Mouse (Mus musculus) CH12.LX (cell line): ENCODE results near the gene Naxe. TPM values are rescaled to one million over a fixed set of nuclear protein-coding genes. Genes with fewer than 3 reads are reported as not detected.
A peak's percentile ranks its signal among the peaks of the same experiment; 100 is the strongest.

Source experiments
- DNase-seq: peaks from one replicate; pipeline ENCODE4 v3.0.0-alpha.2; 2013; ENCODE audit errors: extremely low read depth
- H3K27ac ChIP-seq: 2 replicates; pipeline ENCODE4 v1.5.1; 2012; ENCODE audit warnings: low read depth, mild to moderate bottlenecking, control low read depth, moderate library complexity; ENCODE audit not compliant: insufficient read depth
- H3K27me3 ChIP-seq: replicated peaks from 2 replicates; pipeline ENCODE3; 2012; ENCODE audit warnings: inconsistent platforms
- H3K36me3 ChIP-seq, 2 experiments: replicated peaks in 1 of 2; 2 replicates each; pipeline versions ENCODE3 to v1.6.1; 2012; ENCODE audit warnings: inconsistent platforms in 1 of 2, low read length in 1 of 2, mild to moderate bottlenecking in 1 of 2, mixed read lengths in 1 of 2, moderate library complexity in 1 of 2; ENCODE audit not compliant: control insufficient read depth in 1 of 2, insufficient read depth in 1 of 2
- H3K4me1 ChIP-seq, 2 experiments: 2 replicates each; pipeline ENCODE4 v1.6.1; 2012; ENCODE audit warnings: inconsistent platforms in 1 of 2, moderate library complexity in 1 of 2; ENCODE audit not compliant: insufficient read depth in 2 of 2, control insufficient read depth in 1 of 2
- H3K4me2 ChIP-seq: 2 replicates; pipeline ENCODE4 v1.6.1; 2012; ENCODE audit warnings: low read depth, mild to moderate bottlenecking, control low read depth; ENCODE audit not compliant: poor library complexity, insufficient read depth, severe bottlenecking
- H3K4me3 ChIP-seq, 3 experiments: fragments of 150-350 bp in 1 of 3; sonication (generic) in 1 of 3; replicated peaks in 1 of 3; 2 replicates each; pipeline versions ENCODE3 to v1.5.1; 2011 to 2012; ENCODE audit warnings: low read depth in 2 of 3, low read length in 2 of 3, mild to moderate bottlenecking in 2 of 3, moderate library complexity in 2 of 3, control low read depth in 1 of 3, improper control_type of control experiment in 1 of 3, inconsistent platforms in 1 of 3, mixed read lengths in 1 of 3; ENCODE audit not compliant: poor library complexity in 1 of 3
- H3K79me2 ChIP-seq: replicated peaks from 2 replicates; pipeline ENCODE4 v1.6.1; 2012; ENCODE audit warnings: mild to moderate bottlenecking, moderate library complexity; ENCODE audit not compliant: control insufficient read depth, poor library complexity, insufficient read depth, severe bottlenecking; ENCODE audit errors: extremely low read depth
- H3K9ac ChIP-seq: 2 replicates; pipeline ENCODE4 v1.6.1; 2012; ENCODE audit warnings: low read depth, mild to moderate bottlenecking, control low read depth, moderate library complexity; ENCODE audit not compliant: insufficient read depth
- H3K9me3 ChIP-seq: replicated peaks from 2 replicates; pipeline ENCODE3; 2012; ENCODE audit warnings: low read length, inconsistent platforms, mixed read lengths
- BHLHE40 ChIP-seq: IDR thresholded peaks from 2 replicates; pipeline ENCODE4 v1.6.1; 2011; ENCODE audit warnings: mild to moderate bottlenecking, low read depth, low read length, improper control_type of control experiment
- CHD2 ChIP-seq: IDR thresholded peaks from 2 replicates; pipeline ENCODE4 v1.6.1; 2011; ENCODE audit warnings: low read length, improper control_type of control experiment
- E2F4 ChIP-seq: IDR thresholded peaks from 2 replicates; pipeline ENCODE4 v1.6.1; 2011; ENCODE audit warnings: low read depth, low read length, improper control_type of control experiment; ENCODE audit not compliant: insufficient replicate concordance
- EP300 ChIP-seq: IDR thresholded peaks from 2 replicates; pipeline ENCODE4 v1.6.1; 2011; ENCODE audit warnings: low read length, improper control_type of control experiment
- ETS1 ChIP-seq: conservative IDR thresholded peaks from 2 replicates; pipeline ENCODE4 v1.6.1; 2012; ENCODE audit warnings: low read depth, mild to moderate bottlenecking, inconsistent platforms, low read length, improper control_type of control experiment, moderate library complexity
- GABPA ChIP-seq: IDR thresholded peaks from 2 replicates; pipeline ENCODE4 v1.6.1; 2012; ENCODE audit warnings: low read depth, low read length, improper control_type of control experiment, inconsistent platforms; ENCODE audit not compliant: insufficient replicate concordance
- HCFC1 ChIP-seq: IDR thresholded peaks from 2 replicates; pipeline ENCODE4 v1.6.1; 2012; ENCODE audit warnings: low read depth, mild to moderate bottlenecking, inconsistent platforms, low read length, improper control_type of control experiment
- IRF4 ChIP-seq: IDR thresholded peaks from 2 replicates; pipeline ENCODE4 v1.6.1; 2014; ENCODE audit warnings: low read depth, mild to moderate bottlenecking, inconsistent platforms, low read length, improper control_type of control experiment
- JUN ChIP-seq: IDR thresholded peaks from 2 replicates; pipeline ENCODE4 v1.6.1; 2011; ENCODE audit warnings: low read depth, mild to moderate bottlenecking, low read length, improper control_type of control experiment, moderate library complexity; ENCODE audit not compliant: insufficient read depth
- JUND ChIP-seq: conservative IDR thresholded peaks from 2 replicates; pipeline ENCODE4 v1.6.1; 2011; ENCODE audit warnings: low read depth, low read length, improper control_type of control experiment
- MAFK ChIP-seq: IDR thresholded peaks from 2 replicates; pipeline ENCODE4 v1.6.1; 2011; ENCODE audit warnings: low read length, improper control_type of control experiment; ENCODE audit not compliant: insufficient replicate concordance
- MAX ChIP-seq: IDR thresholded peaks from 2 replicates; pipeline ENCODE4 v1.6.1; 2011; ENCODE audit warnings: low read length, improper control_type of control experiment
- MAZ ChIP-seq: IDR thresholded peaks from 2 replicates; pipeline ENCODE4 v1.6.1; 2012; ENCODE audit warnings: low read depth, mild to moderate bottlenecking, inconsistent platforms, low read length, improper control_type of control experiment, moderate library complexity
- MEF2A ChIP-seq: IDR thresholded peaks from 2 replicates; pipeline ENCODE4 v1.6.1; 2014; ENCODE audit warnings: low read depth, mild to moderate bottlenecking, inconsistent platforms, low read length, improper control_type of control experiment, borderline replicate concordance
- MXI1 ChIP-seq: IDR thresholded peaks from 2 replicates; pipeline ENCODE4 v1.6.1; 2011; ENCODE audit warnings: mild to moderate bottlenecking, low read depth, low read length, improper control_type of control experiment
- MYC ChIP-seq: IDR thresholded peaks from 2 replicates; pipeline ENCODE4 v1.6.1; 2011; ENCODE audit warnings: low read depth, mild to moderate bottlenecking, improper control_type of control experiment, low read length
- NELFE ChIP-seq: IDR thresholded peaks from 2 replicates; pipeline ENCODE4 v1.6.1; 2011; ENCODE audit warnings: low read depth, low read length, improper control_type of control experiment
- NRF1 ChIP-seq: IDR thresholded peaks from 2 replicates; pipeline ENCODE4 v1.6.1; 2014; ENCODE audit warnings: low read depth, mild to moderate bottlenecking, inconsistent platforms, low read length, improper control_type of control experiment, moderate library complexity
- PAX5 ChIP-seq: IDR thresholded peaks from 2 replicates; pipeline ENCODE4 v1.6.1; 2012; ENCODE audit warnings: low read length, inconsistent platforms, mixed read lengths
- POLR2A ChIP-seq: IDR thresholded peaks from 2 replicates; pipeline ENCODE4 v1.6.1; 2011; ENCODE audit warnings: low read depth, mild to moderate bottlenecking, improper control_type of control experiment, low read length
- POLR2AphosphoS2 ChIP-seq: IDR thresholded peaks from 2 replicates; pipeline ENCODE4 v1.6.1; 2011; ENCODE audit warnings: low read depth, low read length, improper control_type of control experiment
- RAD21 ChIP-seq: IDR thresholded peaks from 2 replicates; pipeline ENCODE4 v1.6.1; 2011; ENCODE audit warnings: low read depth, mild to moderate bottlenecking, low read length, improper control_type of control experiment, moderate library complexity
- RCOR1 ChIP-seq: conservative IDR thresholded peaks from 2 replicates; pipeline ENCODE4 v1.6.1; 2012; ENCODE audit warnings: low read depth, mild to moderate bottlenecking, inconsistent platforms, low read length, improper control_type of control experiment
- SIN3A ChIP-seq: IDR thresholded peaks from 2 replicates; pipeline ENCODE4 v1.6.1; 2012; ENCODE audit warnings: low read length, improper control_type of control experiment, inconsistent platforms
- SMC3 ChIP-seq: IDR thresholded peaks from 2 replicates; pipeline ENCODE4 v1.6.1; 2011; ENCODE audit warnings: low read depth, low read length, improper control_type of control experiment
- TBP ChIP-seq: conservative IDR thresholded peaks from 2 replicates; pipeline ENCODE4 v1.6.1; 2011; ENCODE audit warnings: low read depth, low read length, improper control_type of control experiment
- TCF12 ChIP-seq: IDR thresholded peaks from 2 replicates; pipeline ENCODE4 v1.6.1; 2014; ENCODE audit warnings: low read depth, mild to moderate bottlenecking, inconsistent platforms, low read length, improper control_type of control experiment
- UBTF ChIP-seq: IDR thresholded peaks from 2 replicates; pipeline ENCODE4 v1.6.1; 2012; ENCODE audit warnings: low read depth, mild to moderate bottlenecking, inconsistent platforms, low read length, improper control_type of control experiment, moderate library complexity
- USF1 ChIP-seq: IDR thresholded peaks from 2 replicates; pipeline ENCODE4 v1.6.1; 2014; ENCODE audit warnings: low read depth, mild to moderate bottlenecking, inconsistent platforms, low read length, improper control_type of control experiment
- USF2 ChIP-seq: conservative IDR thresholded peaks from 2 replicates; pipeline ENCODE4 v1.6.1; 2011; ENCODE audit warnings: low read depth, low read length, improper control_type of control experiment
- ZC3H11A ChIP-seq: IDR thresholded peaks from 2 replicates; pipeline ENCODE4 v1.6.1; 2012; ENCODE audit warnings: low read depth, mild to moderate bottlenecking, inconsistent platforms, low read length, improper control_type of control experiment
- ZKSCAN1 ChIP-seq: IDR thresholded peaks from 2 replicates; pipeline ENCODE4 v1.6.1; 2012; ENCODE audit warnings: low read depth, inconsistent platforms, low read length, improper control_type of control experiment, borderline replicate concordance
- ZNF384 ChIP-seq: IDR thresholded peaks from 2 replicates; pipeline ENCODE4 v1.6.1; 2012; ENCODE audit warnings: low read depth, low read length, improper control_type of control experiment, inconsistent platforms
- dilution Hi-C: fragments of 300-500 bp; cut with MboI; formaldehyde crosslinking; loops from 2 replicates; pipeline ENCODE4 v1.14.3; 2020; ENCODE audit warnings: low sequenced_read_pairs; ENCODE audit not compliant: extremely low pct_unique_long_range_greater_than_20kb, extremely low pct_ligation_motif_present
- in situ Hi-C: fragments of 300-500 bp; cut with MboI; formaldehyde crosslinking; loops from 3 replicates; pipeline ENCODE4 v1.14.3; 2019; ENCODE audit warnings: low sequenced_read_pairs, low pct_ligation_motif_present, low pct_unique_long_range_greater_than_20kb, mixed read lengths
- polyA plus RNA-seq: library from polyadenylated mRNA; unstranded; fragments of >175 nt; gene quantifications from 2 replicates; pipeline ENCODE4 v1.2.1, GENCODE M21; 2012; ENCODE audit warnings: low read depth; ENCODE audit not compliant: insufficient read length
- total RNA-seq, 2 experiments: library from RNA; depleted of rRNA; stranded (reverse); fragments of 300-350 nt in 1 of 2; fragments of >200 nt in 1 of 2; gene quantifications; 2 replicates each; pipeline ENCODE4 v1.2.3; 2012 to 2014

Gene Naxe
- total and polyA plus RNA-seq, 3 experiments = 65.6 to 124 (median 91.3) TPM

- no peak for DNase-seq
- TF ChIP-seq TBP (no peak), MEF2A (no peak), SIN3A (no peak), MYC (no peak), TCF12 (no peak), ETS1 (no peak), NELFE (no peak), MAFK (no peak), JUN (no peak), MXI1 (no peak), USF1 (no peak), JUND (no peak), EP300 (no peak), IRF4 (no peak), UBTF (no peak), ZNF384 (no peak), ZC3H11A (no peak), CHD2 (no peak), RAD21 (no peak)
- H3K27me3 ChIP-seq = peaks cover 75% of the 10 kb centered on the region
- H3K79me2 ChIP-seq = no peaks in the 10 kb centered on the region
- H3K36me3 ChIP-seq = no peaks in the 10 kb centered on the region
- dilution Hi-C loops (no loop called here), in situ Hi-C loops (no loop called here)
- no peak overlapping the region for H3K4me2 ChIP-seq
- H3K4me1 ChIP-seq = no peaks in the 10 kb centered on the region
- H3K9me3 ChIP-seq = no peaks in the 10 kb centered on the region
- H3K9ac ChIP-seq = no peak overlapping the region
- H3K27ac ChIP-seq = no peak overlapping the region
- H3K4me3 ChIP-seq = no peak overlapping the region
Observed at GRCm38 (mm10) chr3:88073631-88074030, 15.3 kb upstream of the Naxe start.

GRCm38 (mm10) chr3:88071783-88072182, 13.5 kb upstream of the Naxe start:
- no peak overlapping the region for H3K9ac ChIP-seq
- H3K4me1 ChIP-seq = no peaks in the 10 kb centered on the region
- in situ Hi-C loops (no loop called here), dilution Hi-C loops (no loop called here)
- H3K4me3 ChIP-seq = no peak overlapping the region
- H3K79me2 ChIP-seq = no peaks in the 10 kb centered on the region
- no peak overlapping the region for H3K4me2 ChIP-seq
- H3K36me3 ChIP-seq = no peaks in the 10 kb centered on the region
- DNase-seq = peak; percentile 82
- H3K27ac ChIP-seq = no peak overlapping the region
- H3K27me3 ChIP-seq = peaks cover 79% of the 10 kb centered on the region
- no peaks in the 10 kb centered on the region for H3K9me3 ChIP-seq
- TF ChIP-seq JUND = no peak
- TF ChIP-seq SMC3 = peak; percentile 96
- no peak for TF ChIP-seq MAFK
- no peak for TF ChIP-seq SIN3A
- no peak for TF ChIP-seq HCFC1
- no peak for TF ChIP-seq GABPA
- no peak for TF ChIP-seq POLR2A
- TF ChIP-seq EP300 = no peak
- no peak for TF ChIP-seq USF1
- TF ChIP-seq NELFE = no peak
- TF ChIP-seq NRF1 = no peak
- no peak for TF ChIP-seq MAZ
- no peak for TF ChIP-seq ZNF384
- no peak for TF ChIP-seq RCOR1
- TF ChIP-seq IRF4 = no peak
- TF ChIP-seq ZKSCAN1 = no peak
- TF ChIP-seq BHLHE40 = no peak
- TF ChIP-seq JUN = no peak
- TF ChIP-seq CHD2 = no peak
- no peak for TF ChIP-seq E2F4
- no peak for TF ChIP-seq MAX
- TF ChIP-seq RAD21 = peak; percentile 98
- no peak for TF ChIP-seq TBP
- no peak for TF ChIP-seq POLR2AphosphoS2
- TF ChIP-seq USF2 = no peak
- no peak for TF ChIP-seq PAX5
